18 mouse cellular contexts compared by ENCODE assay signal in genomic region chr14:120710782-120711181, GRCm38 (mm10).
"Had no signal": no experiment of that assay in that cellular context is flagged by ENCODE, and none has a peak within 500 bp of the region (broad histone marks: within the 10 kb centered on the region; RNA-seq: fewer than 3 reads in every experiment).

No protein-coding gene starts in this region.

- H3K9me3 ChIP-seq: liver, embryonic 12.5 days; midbrain, embryonic 10.5 days; midbrain, embryonic 12.5 days; neural tube, embryonic 13.5 days; neural tube, embryonic 15.5 days had no signal

- H3K9ac ChIP-seq: liver, embryonic 12.5 days; liver, embryonic 14.5 days; midbrain, embryonic 12.5 days; neural tube, embryonic 13.5 days; neural tube, embryonic 15.5 days had no signal

- H3K27me3 ChIP-seq: liver, embryonic 12.5 days; midbrain, embryonic 12.5 days; neural tube, embryonic 13.5 days; neural tube, embryonic 15.5 days had no signal

- H3K27ac ChIP-seq: liver, embryonic 12.5 days; liver, embryonic 14.5 days; midbrain, embryonic 10.5 days; midbrain, embryonic 12.5 days; neural tube, embryonic 13.5 days; neural tube, embryonic 15.5 days had no signal

- DNase-seq: lung, postnatal 10 days; lung, postnatal 36 days; midbrain, embryonic 14.5 days; retina, postnatal 1 day; right cerebral cortex, adult 18-20 months; right cerebral cortex, postnatal 4 days; spleen, adult 18-20 months; thymus, adult 18-20 months; thymus, postnatal 14 days; thymus, postnatal 36 days had no signal

- H3K4me1 ChIP-seq: liver, embryonic 12.5 days; midbrain, embryonic 12.5 days; neural tube, embryonic 13.5 days had no signal

- ATAC-seq: liver, embryonic 12.5 days; midbrain, embryonic 16.5 days had no signal

- H3K4me3 ChIP-seq: liver, embryonic 12.5 days; midbrain, embryonic 10.5 days; midbrain, embryonic 12.5 days; myocyte; neural tube, embryonic 13.5 days; neural tube, embryonic 15.5 days had no signal

- H3K36me3 ChIP-seq: liver, embryonic 12.5 days; midbrain, embryonic 10.5 days; midbrain, embryonic 12.5 days; neural tube, embryonic 13.5 days; neural tube, embryonic 15.5 days had no signal

- H3K4me2 ChIP-seq: liver, embryonic 12.5 days; midbrain, embryonic 12.5 days; neural tube, embryonic 13.5 days; neural tube, embryonic 15.5 days had no signal
